Mouse (Mus musculus): ENCODE data around the gene Parp14. TPM values are rescaled to one million over a fixed set of nuclear protein-coding genes. Genes with fewer than 3 reads are reported as not detected.

The Parp14 gene
- total and polyA plus RNA-seq, 3 experiments, result 3.9 to 6.4 (median 6.0) TPM

DNA sequence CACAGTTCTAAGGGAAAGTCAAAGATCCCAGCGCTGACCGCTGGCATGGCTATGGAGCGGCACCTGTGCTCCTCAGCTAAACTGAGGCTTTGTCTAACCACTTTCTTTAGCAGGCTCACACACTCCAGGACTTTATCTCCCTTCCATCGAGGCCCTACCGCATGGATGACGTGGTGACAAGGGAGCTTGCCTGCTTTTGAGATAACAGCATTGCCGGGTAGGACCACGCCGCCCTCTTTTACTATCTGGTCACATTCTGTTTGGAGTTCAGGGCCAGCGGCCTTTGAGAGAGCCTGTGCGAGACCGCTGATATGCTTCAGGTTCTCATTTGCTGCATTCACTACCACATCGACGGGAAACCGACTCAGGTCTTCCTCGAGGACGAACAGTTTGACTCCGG is 14.6 kb downstream of the Parp14 start:
- H3K4me3 ChIP-seq (replicated peaks in 1 of 3; ENCODE audit: low read depth in 2 of 3, low read length in 2 of 3, poor library complexity in 1 of 3), result no peak overlapping the region
- no peak overlapping the region for H3K9ac ChIP-seq (ENCODE audit: insufficient read depth, low read depth)
- no peak for TF ChIP-seq MAFK (IDR thresholded peaks at IDR 0.05; ENCODE audit: insufficient replicate concordance, low read length)
- TF ChIP-seq EP300 (IDR thresholded peaks at IDR 0.05; ENCODE audit: low read length), result no peak
- TF ChIP-seq MEF2A (IDR thresholded peaks at IDR 0.05; ENCODE audit: borderline replicate concordance, low read depth, low read length), result no peak
- TF ChIP-seq NRF1 (IDR thresholded peaks at IDR 0.05; ENCODE audit: low read depth, low read length), result no peak
- no peak for TF ChIP-seq CHD2 (IDR thresholded peaks at IDR 0.05; ENCODE audit: low read length)
- no peak for TF ChIP-seq HCFC1 (IDR thresholded peaks at IDR 0.05; ENCODE audit: low read depth, low read length)
- no peak for TF ChIP-seq ELF1 (IDR thresholded peaks at IDR 0.05; ENCODE audit: low read depth, low read length)
- no peak for TF ChIP-seq CTCF (conservative IDR thresholded peaks at IDR 0.05 in 1 of 2, IDR thresholded peaks at IDR 0.05 in 1 of 2; ENCODE audit: low read depth in 2 of 2, low read length in 2 of 2)
- no peak for TF ChIP-seq TCF12 (IDR thresholded peaks at IDR 0.05; ENCODE audit: low read depth, low read length)
- no peak for TF ChIP-seq UBTF (IDR thresholded peaks at IDR 0.05; ENCODE audit: low read depth, low read length)
- TF ChIP-seq ZMIZ1 (IDR thresholded peaks at IDR 0.05; ENCODE audit: low read depth, low read length), result no peak
- TF ChIP-seq JUND (conservative IDR thresholded peaks at IDR 0.05; ENCODE audit: low read depth, low read length), result no peak
- TF ChIP-seq ZKSCAN1 (IDR thresholded peaks at IDR 0.05; ENCODE audit: borderline replicate concordance, low read depth, low read length), result no peak
- no peak for TF ChIP-seq JUN (IDR thresholded peaks at IDR 0.05; ENCODE audit: insufficient read depth, low read depth, low read length)
- no peak for TF ChIP-seq GABPA (IDR thresholded peaks at IDR 0.05; ENCODE audit: insufficient replicate concordance, low read depth, low read length)
- TF ChIP-seq CHD1 (IDR thresholded peaks at IDR 0.05; ENCODE audit: low read depth, low read length), result no peak
- TF ChIP-seq TBP (conservative IDR thresholded peaks at IDR 0.05; ENCODE audit: low read depth, low read length), result no peak
- no peak for TF ChIP-seq ZNF384 (IDR thresholded peaks at IDR 0.05; ENCODE audit: low read depth, low read length)
- TF ChIP-seq NELFE (IDR thresholded peaks at IDR 0.05; ENCODE audit: low read depth, low read length), result no peak

DNA sequence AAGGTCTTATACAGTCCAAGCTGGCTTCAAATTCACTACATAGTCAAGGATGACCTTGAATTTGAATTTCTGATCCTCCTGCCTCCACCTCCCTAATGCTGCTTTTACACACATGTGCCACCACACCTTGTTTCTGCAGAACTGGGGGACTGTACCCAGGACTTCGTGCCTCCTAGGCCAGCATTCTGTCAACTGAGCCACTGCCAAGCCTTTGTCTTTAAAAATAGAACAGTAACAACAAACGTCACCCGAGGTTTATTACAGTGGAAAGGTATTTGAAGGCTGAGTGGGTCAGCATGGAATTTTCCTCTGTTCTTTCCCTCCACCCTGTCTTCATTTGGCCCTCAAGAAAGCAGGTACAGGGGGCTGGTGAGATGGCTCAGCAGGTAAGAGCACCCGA is 15.5 kb downstream of the Parp14 start:
- H3K4me1 ChIP-seq (ENCODE audit: control insufficient read depth in 1 of 2, insufficient read depth in 2 of 2), result no peaks in the 10 kb centered on the region
- no peaks in the 10 kb centered on the region for H3K79me2 ChIP-seq (replicated peaks; ENCODE audit: control insufficient read depth, extremely low read depth, insufficient read depth, poor library complexity, severe bottlenecking)
- no peaks in the 10 kb centered on the region for H3K27me3 ChIP-seq (replicated peaks)
- H3K4me2 ChIP-seq (ENCODE audit: insufficient read depth, low read depth, poor library complexity, severe bottlenecking), result no peak overlapping the region
- dilution Hi-C loops (cut with MboI; ENCODE audit: extremely low pct_ligation_motif_present, extremely low pct_unique_long_range_greater_than_20kb, low sequenced_read_pairs), result no loop called here
- peaks cover 20 to 42% of the 10 kb centered on the region in 2 experiments for H3K36me3 ChIP-seq (replicated peaks in 1 of 2; ENCODE audit: control insufficient read depth in 1 of 2, insufficient read depth in 1 of 2, low read length in 1 of 2)
- no peak overlapping the region for H3K27ac ChIP-seq (ENCODE audit: insufficient read depth, low read depth)
- H3K9ac ChIP-seq (ENCODE audit: insufficient read depth, low read depth), result no peak overlapping the region
- DNase-seq (ENCODE audit: extremely low read depth), result no peak
- in situ Hi-C loops (cut with MboI; ENCODE audit: low pct_ligation_motif_present, low pct_unique_long_range_greater_than_20kb, low sequenced_read_pairs), result no loop called here
- TF ChIP-seq POLR2AphosphoS2 (IDR thresholded peaks at IDR 0.05; ENCODE audit: low read depth, low read length), result no peak
- no peak for TF ChIP-seq RCOR1 (conservative IDR thresholded peaks at IDR 0.05; ENCODE audit: low read depth, low read length)
- no peak for TF ChIP-seq CHD2 (IDR thresholded peaks at IDR 0.05; ENCODE audit: low read length)
- TF ChIP-seq PAX5 (IDR thresholded peaks at IDR 0.05; ENCODE audit: low read length), result no peak
- no peak for TF ChIP-seq ZC3H11A (IDR thresholded peaks at IDR 0.05; ENCODE audit: low read depth, low read length)
- no peak for TF ChIP-seq GABPA (IDR thresholded peaks at IDR 0.05; ENCODE audit: insufficient replicate concordance, low read depth, low read length)
- no peak for TF ChIP-seq CHD1 (IDR thresholded peaks at IDR 0.05; ENCODE audit: low read depth, low read length)
- no peak for TF ChIP-seq BHLHE40 (IDR thresholded peaks at IDR 0.05; ENCODE audit: low read depth, low read length)
- TF ChIP-seq IRF4 (IDR thresholded peaks at IDR 0.05; ENCODE audit: low read depth, low read length), result no peak
- H3K9me3 ChIP-seq (replicated peaks; ENCODE audit: low read length), result no peaks in the 10 kb centered on the region
- no peak overlapping the region for H3K4me3 ChIP-seq (replicated peaks in 1 of 3; ENCODE audit: low read depth in 2 of 3, low read length in 2 of 3, poor library complexity in 1 of 3)

More for the DNA sequence above, 14.6 kb downstream of the Parp14 start:
- dilution Hi-C loops (cut with MboI; ENCODE audit: extremely low pct_ligation_motif_present, extremely low pct_unique_long_range_greater_than_20kb, low sequenced_read_pairs), result no loop called here
- in situ Hi-C loops (cut with MboI; ENCODE audit: low pct_ligation_motif_present, low pct_unique_long_range_greater_than_20kb, low sequenced_read_pairs), result no loop called here
- Histone ChIP-seq H3K4me1 (ENCODE audit: control insufficient read depth in 1 of 2, insufficient read depth in 2 of 2) (no peaks in the 10 kb centered on the region), H3K36me3 (replicated peaks in 1 of 2; ENCODE audit: control insufficient read depth in 1 of 2, insufficient read depth in 1 of 2, low read length in 1 of 2) (peaks cover 26 to 49% of the 10 kb centered on the region in 2 experiments), H3K9me3 (replicated peaks; ENCODE audit: low read length) (no peaks in the 10 kb centered on the region), H3K27ac (ENCODE audit: insufficient read depth, low read depth) (no peak overlapping the region), H3K79me2 (replicated peaks; ENCODE audit: control insufficient read depth, extremely low read depth, insufficient read depth, poor library complexity, severe bottlenecking) (no peaks in the 10 kb centered on the region), H3K4me2 (ENCODE audit: insufficient read depth, low read depth, poor library complexity, severe bottlenecking) (no peak overlapping the region), H3K27me3 (replicated peaks) (no peaks in the 10 kb centered on the region)
- no peak for DNase-seq (ENCODE audit: extremely low read depth)
